Mouse (Mus musculus) effector memory CD4-positive, alpha-beta T cell, adult 7 months (primary cell): ENCODE measurements around the gene Erich6b. TPM values are rescaled to one million over a fixed set of nuclear protein-coding genes. Genes with fewer than 3 reads are reported as not detected.

Experiments used
- polyA plus RNA-seq: library from polyadenylated mRNA; unstranded; fragments of 100-300 nt; shearing (Covaris generic); gene quantifications from one replicate; pipeline ENCODE4 v1.2.1, GENCODE M21; 2017

The Erich6b gene
- not detected for polyA plus RNA-seq

GRCm38 (mm10) chr14:75642080-75642479 is at the start of gene Erich6b:
Gene Erich6b (plus strand): TSS chr14:75642259.

DNA sequence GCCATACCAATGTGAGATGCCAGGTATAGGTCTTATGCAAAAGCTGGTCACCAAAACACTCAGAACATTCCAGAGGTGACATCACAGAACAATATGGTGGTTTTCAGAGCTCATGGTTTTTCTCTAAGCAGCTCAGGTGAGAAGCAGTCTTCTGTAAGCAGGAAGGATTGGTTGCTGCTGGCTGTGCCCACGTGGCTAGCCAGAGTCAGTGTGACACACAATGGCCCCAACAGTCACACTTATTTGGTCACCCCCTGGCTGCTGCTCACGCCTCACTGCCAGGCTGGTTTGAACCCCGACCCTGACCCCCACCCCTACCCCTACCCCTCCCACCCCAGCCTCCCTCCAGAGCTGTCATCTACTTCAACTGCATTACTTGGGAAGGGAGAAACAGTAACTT is 49.1 kb upstream of the Erich6b start, which contains the start of gene Spert:
Spert (minus strand) TSS at position 139 of the 400 bp plus-strand sequence.

Other genes starting within 250 kb of the Erich6b start
- gene Siah3, start 186.3 kb upstream of the Erich6b start, polyA plus RNA-seq: 0.28 TPM
- not detected for gene Spert, start 49.1 kb upstream of the Erich6b start, polyA plus RNA-seq
- gene Cog3, start 112.3 kb downstream of the Erich6b start, polyA plus RNA-seq: 34.1 TPM
- gene Slc25a30, start 144.8 kb downstream of the Erich6b start, polyA plus RNA-seq: 11.4 TPM
- gene Tpt1, start 202.8 kb downstream of the Erich6b start, polyA plus RNA-seq: 1,647 TPM